Mouse (Mus musculus): ENCODE measurements around the gene Eya2. TPM values are rescaled to one million over a fixed set of nuclear protein-coding genes. Genes with fewer than 3 reads are reported as not detected.
"Not testable (repeated sequence)": the region's sequence is repeated elsewhere in the genome, so short reads cannot be mapped to it uniquely, and the experiment has no call there.

The Eya2 gene
- 23.5 and 27.3 TPM in 2 replicates for polyA plus RNA-seq (2015; fragmentation: Nextera tagmentation; extraction: Ambion mirVana)

GRCm38 (mm10) chr2:165594907-165595675 is at the start of gene Eya2:
Gene Eya2 (plus strand): TSS chr2:165595032.
- no peak for DNase-seq (ENCODE audit: low spot score)

GRCm38 (mm10) chr2:165545687-165546086 is 49.1 kb upstream of the Eya2 start:
- DNase-seq (ENCODE audit: low spot score) = no peak

- no peak for DNase-seq (ENCODE audit: low spot score)
Measured at GRCm38 (mm10) chr2:165546341-165546740, 48.5 kb upstream of the Eya2 start.

GRCm38 (mm10) chr2:165547410-165547809 is 47.4 kb upstream of the Eya2 start:
- peak; percentile 41 for DNase-seq (ENCODE audit: low spot score)

GRCm38 (mm10) chr2:165548627-165549026 is 46.2 kb upstream of the Eya2 start:
- no peak for DNase-seq (ENCODE audit: low spot score)

GRCm38 (mm10) chr2:165550410-165550809 is 44.4 kb upstream of the Eya2 start:
- not testable (repeated sequence) for DNase-seq (ENCODE audit: low spot score)

- DNase-seq (ENCODE audit: low spot score) = no peak
Measured at GRCm38 (mm10) chr2:165554066-165554465, 40.8 kb upstream of the Eya2 start.

GRCm38 (mm10) chr2:165557278-165557677 is 37.6 kb upstream of the Eya2 start:
- no peak for DNase-seq (ENCODE audit: low spot score)

GRCm38 (mm10) chr2:165558916-165559315 is 35.9 kb upstream of the Eya2 start:
- no peak for DNase-seq (ENCODE audit: low spot score)

- no peak for DNase-seq (ENCODE audit: low spot score)
Measured at GRCm38 (mm10) chr2:165559506-165560235, 35.2 kb upstream of the Eya2 start.

GRCm38 (mm10) chr2:165561861-165562260 is 33.0 kb upstream of the Eya2 start:
- DNase-seq (ENCODE audit: low spot score) = no peak

GRCm38 (mm10) chr2:165563298-165564058 is 31.4 kb upstream of the Eya2 start:
- peak; percentile 47 for DNase-seq (ENCODE audit: low spot score)

- DNase-seq (ENCODE audit: low spot score) = no peak
Measured at GRCm38 (mm10) chr2:165564101-165564500, 30.7 kb upstream of the Eya2 start.

- no peak for DNase-seq (ENCODE audit: low spot score)
Measured at GRCm38 (mm10) chr2:165564620-165565019, 30.2 kb upstream of the Eya2 start.

GRCm38 (mm10) chr2:165566898-165567297 is 27.9 kb upstream of the Eya2 start:
- no peak for DNase-seq (ENCODE audit: low spot score)

- no peak for DNase-seq (ENCODE audit: low spot score)
Measured at GRCm38 (mm10) chr2:165567820-165568219, 27.0 kb upstream of the Eya2 start.

- no peak for DNase-seq (ENCODE audit: low spot score)
Measured at GRCm38 (mm10) chr2:165568911-165569310, 25.9 kb upstream of the Eya2 start.

- no peak for DNase-seq (ENCODE audit: low spot score)
Measured at GRCm38 (mm10) chr2:165571216-165571778, 23.5 kb upstream of the Eya2 start.

- DNase-seq (ENCODE audit: low spot score) = no peak
Measured at GRCm38 (mm10) chr2:165583044-165583443, 11.8 kb upstream of the Eya2 start.

- DNase-seq (ENCODE audit: low spot score) = no peak
Measured at GRCm38 (mm10) chr2:165583518-165583917, 11.3 kb upstream of the Eya2 start.

GRCm38 (mm10) chr2:165584563-165584962 is 10.3 kb upstream of the Eya2 start:
- DNase-seq (ENCODE audit: low spot score) = no peak
